Mouse (Mus musculus): ENCODE measurements around the gene Lrrk1. TPM values are rescaled to one million over a fixed set of nuclear protein-coding genes. Genes with fewer than 3 reads are reported as not detected.

Lrrk1 gene
- total and polyA plus RNA-seq, 2 experiments = 7.4 to 15.0 TPM

DNA sequence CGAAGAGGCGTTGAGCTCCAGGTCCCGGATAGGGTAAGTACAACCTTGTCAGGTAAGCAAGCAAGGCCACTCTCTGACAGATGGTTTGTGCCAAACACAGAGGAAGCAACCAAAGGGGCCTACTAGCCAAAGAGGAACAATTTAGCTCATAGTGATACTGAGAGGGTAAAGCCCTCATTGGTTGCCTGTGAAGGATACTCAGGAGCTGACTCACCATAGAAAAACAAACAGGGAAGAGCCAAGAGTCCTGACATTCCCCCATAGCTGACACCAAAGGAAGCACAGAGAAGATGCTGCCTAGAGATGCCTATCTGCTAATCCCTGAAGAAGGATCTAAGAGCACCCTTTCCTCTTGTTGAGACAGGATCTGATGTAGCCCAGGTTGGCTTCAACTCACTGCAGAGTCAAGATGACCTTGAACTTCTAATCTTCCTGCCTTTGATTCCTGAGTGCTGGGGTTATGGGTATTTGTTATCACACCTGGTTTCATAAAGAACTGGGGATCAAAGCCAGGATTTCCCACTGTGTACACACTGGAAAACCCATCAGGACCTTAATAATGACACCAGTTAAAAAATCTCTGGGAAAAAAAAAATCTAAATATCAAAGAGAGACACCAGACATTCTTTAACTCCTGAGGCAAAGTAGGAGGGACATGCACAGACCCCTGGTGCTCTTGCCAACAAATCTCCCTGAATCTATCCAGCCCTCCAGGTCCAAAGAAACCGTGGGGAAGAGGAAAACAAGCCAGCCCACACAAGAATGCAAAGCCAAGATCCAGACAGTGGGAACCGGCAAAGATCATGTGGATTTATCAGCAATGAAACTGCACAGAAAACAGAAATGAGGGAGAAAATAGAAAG lies 18.8 kb downstream of the Lrrk1 start:
- Histone ChIP-seq H3K36me3 (ENCODE audit: control insufficient read depth, insufficient read depth, low read length) (no peaks in the 10 kb centered on the region), H3K79me2 (ENCODE audit: control insufficient read depth, insufficient read depth, low read length) (no peaks in the 10 kb centered on the region), H3K27me3 (ENCODE audit: control insufficient read depth, insufficient read depth, low read length) (no peaks in the 10 kb centered on the region), H3K4me3 (ENCODE audit: insufficient read depth, low read depth, low read length) (no peak overlapping the region), H3K4me1 (ENCODE audit: control insufficient read depth, insufficient read depth, low read length) (peaks cover 5% of the 10 kb centered on the region), H3K9ac (ENCODE audit: low read depth, low read length) (no peak overlapping the region), H3K27ac (replicated peaks; ENCODE audit: insufficient read depth, low read depth, low read length) (no peak overlapping the region)
- peak; percentile 35 for DNase-seq (ENCODE audit: extremely low read depth, low read depth, low spot score)
- WGBS = 60% methylated on average over 5 of the region's 5 CpGs
- TF ChIP-seq POLR2A (IDR thresholded peaks at IDR 0.05; ENCODE audit: extremely low read depth, insufficient read depth, low read length) = no peak
- TF ChIP-seq CTCF (IDR thresholded peaks at IDR 0.05; ENCODE audit: low read depth, low read length) = no peak

DNA sequence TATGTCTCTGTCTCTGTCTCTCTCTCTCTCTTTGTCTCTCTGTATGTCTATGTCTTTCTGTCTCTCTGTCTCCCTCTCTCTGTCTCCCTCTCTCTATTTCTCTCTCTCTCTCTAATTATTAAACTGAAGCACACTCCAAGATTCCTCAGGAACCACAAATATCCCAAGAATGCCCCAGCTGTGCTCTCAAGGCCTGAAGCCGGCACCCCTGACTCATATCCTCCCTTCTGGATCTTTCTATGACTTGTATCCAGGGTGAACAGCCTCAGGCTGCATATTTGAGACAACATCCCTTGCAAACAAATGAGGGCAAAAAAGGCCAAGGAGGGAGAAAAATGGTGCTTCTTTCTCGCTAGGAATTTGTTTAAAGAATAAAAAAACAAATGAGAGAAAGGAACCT lies 22.2 kb downstream of the Lrrk1 start, which contains the start of gene Gm10974:
TSS of gene Gm10974 (plus strand) at position 2 of the 400 bp plus-strand sequence.
- TF ChIP-seq CTCF (IDR thresholded peaks at IDR 0.05; ENCODE audit: low read depth, low read length) (no peak), POLR2A (IDR thresholded peaks at IDR 0.05; ENCODE audit: extremely low read depth, insufficient read depth, low read length) (no peak)
- Histone ChIP-seq H3K4me3 (ENCODE audit: insufficient read depth, low read depth, low read length) (no peak within 1 kb of the TSS), H3K36me3 (ENCODE audit: control insufficient read depth, insufficient read depth, low read length) (no peaks in the 10 kb centered on the region), H3K27me3 (ENCODE audit: control insufficient read depth, insufficient read depth, low read length) (no peaks in the 10 kb centered on the region), H3K79me2 (ENCODE audit: control insufficient read depth, insufficient read depth, low read length) (no peaks in the 10 kb centered on the region), H3K27ac (replicated peaks; ENCODE audit: insufficient read depth, low read depth, low read length) (peak within 1 kb of the TSS; percentile 23), H3K9ac (ENCODE audit: low read depth, low read length) (no peak within 1 kb of the TSS), H3K4me1 (ENCODE audit: control insufficient read depth, insufficient read depth, low read length) (peaks cover 2% of the 10 kb centered on the region; the same call in 1 of the 2 replicates)
- WGBS = 78% methylated on average over 2 of the region's 2 CpGs
- peak; percentile 41 for DNase-seq (ENCODE audit: extremely low read depth, low read depth, low spot score)

DNA sequence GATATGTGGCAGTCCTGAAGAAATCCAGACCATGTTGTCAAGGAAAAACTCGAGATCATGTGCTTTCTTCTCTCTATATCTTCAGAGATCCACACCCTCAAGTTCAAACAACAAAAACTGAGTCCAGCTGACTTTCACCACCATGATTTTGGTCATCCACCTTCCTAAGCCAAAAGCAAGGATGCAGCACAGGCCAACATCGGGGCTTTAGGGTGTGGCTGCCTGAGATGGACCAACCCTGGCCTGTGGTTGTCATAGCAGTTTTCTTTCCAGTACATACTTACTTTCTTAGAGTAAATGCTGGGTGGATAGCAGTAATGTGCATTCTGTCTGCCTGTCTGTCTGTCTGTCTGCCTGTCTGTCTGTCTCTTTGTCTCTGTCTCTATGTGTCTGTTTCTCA lies 22.7 kb downstream of the Lrrk1 start:
- H3K9ac ChIP-seq (ENCODE audit: low read depth, low read length) = no peak overlapping the region
- H3K4me3 ChIP-seq (ENCODE audit: insufficient read depth, low read depth, low read length) = no peak overlapping the region
- H3K4me1 ChIP-seq (ENCODE audit: control insufficient read depth, insufficient read depth, low read length) = 0 out of 2 replicates have a peak, but pooled peaks cover 2% of the 10 kb centered on the region
- no peaks in the 10 kb centered on the region for H3K79me2 ChIP-seq (ENCODE audit: control insufficient read depth, insufficient read depth, low read length)
- TF ChIP-seq POLR2A (IDR thresholded peaks at IDR 0.05; ENCODE audit: extremely low read depth, insufficient read depth, low read length) = no peak
- no peak for TF ChIP-seq CTCF (IDR thresholded peaks at IDR 0.05; ENCODE audit: low read depth, low read length)
- H3K36me3 ChIP-seq (ENCODE audit: control insufficient read depth, insufficient read depth, low read length) = no peaks in the 10 kb centered on the region
- no peak for DNase-seq (ENCODE audit: extremely low read depth, low read depth, low spot score)
- no peaks in the 10 kb centered on the region for H3K27me3 ChIP-seq (ENCODE audit: control insufficient read depth, insufficient read depth, low read length)
- peak overlapping the region; percentile 23 for H3K27ac ChIP-seq (replicated peaks; ENCODE audit: insufficient read depth, low read depth, low read length)
- WGBS = 84% methylated on average over 2 of the region's 2 CpGs

DNA sequence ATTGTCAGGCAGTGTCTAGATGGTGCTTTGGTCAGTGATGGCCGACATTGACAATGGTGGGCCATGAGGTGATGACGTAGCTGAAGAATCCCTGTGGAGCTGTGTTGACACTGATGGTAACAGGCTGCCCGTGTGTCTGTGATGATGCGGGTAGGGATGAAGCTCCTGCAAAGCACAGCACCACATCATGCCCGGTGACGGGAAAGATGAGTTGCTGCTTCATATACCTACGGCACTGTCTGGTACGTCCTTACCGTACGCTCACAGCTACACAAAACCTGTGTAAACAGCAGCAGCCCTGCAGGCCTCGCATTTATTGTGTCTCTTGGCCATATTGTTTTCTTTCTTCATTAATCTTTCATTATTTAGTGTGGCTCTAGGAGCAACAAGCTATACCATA lies 23.7 kb downstream of the Lrrk1 start:
- no peak overlapping the region for H3K9ac ChIP-seq (ENCODE audit: low read depth, low read length)
- 0 out of 2 replicates have a peak, but pooled peaks cover 2% of the 10 kb centered on the region for H3K4me1 ChIP-seq (ENCODE audit: control insufficient read depth, insufficient read depth, low read length)
- WGBS = 98% methylated on average over 11 of the region's 11 CpGs
- H3K4me3 ChIP-seq (ENCODE audit: insufficient read depth, low read depth, low read length) = no peak overlapping the region
- no peak overlapping the region for H3K27ac ChIP-seq (replicated peaks; ENCODE audit: insufficient read depth, low read depth, low read length)
- no peaks in the 10 kb centered on the region for H3K27me3 ChIP-seq (ENCODE audit: control insufficient read depth, insufficient read depth, low read length)
- H3K79me2 ChIP-seq (ENCODE audit: control insufficient read depth, insufficient read depth, low read length) = no peaks in the 10 kb centered on the region
- no peak for TF ChIP-seq CTCF (IDR thresholded peaks at IDR 0.05; ENCODE audit: low read depth, low read length)
- no peak for TF ChIP-seq POLR2A (IDR thresholded peaks at IDR 0.05; ENCODE audit: extremely low read depth, insufficient read depth, low read length)
- no peaks in the 10 kb centered on the region; the same call in 1 of the 2 replicates for H3K36me3 ChIP-seq (ENCODE audit: control insufficient read depth, insufficient read depth, low read length)
- DNase-seq (ENCODE audit: extremely low read depth, low read depth, low spot score) = no peak

DNA sequence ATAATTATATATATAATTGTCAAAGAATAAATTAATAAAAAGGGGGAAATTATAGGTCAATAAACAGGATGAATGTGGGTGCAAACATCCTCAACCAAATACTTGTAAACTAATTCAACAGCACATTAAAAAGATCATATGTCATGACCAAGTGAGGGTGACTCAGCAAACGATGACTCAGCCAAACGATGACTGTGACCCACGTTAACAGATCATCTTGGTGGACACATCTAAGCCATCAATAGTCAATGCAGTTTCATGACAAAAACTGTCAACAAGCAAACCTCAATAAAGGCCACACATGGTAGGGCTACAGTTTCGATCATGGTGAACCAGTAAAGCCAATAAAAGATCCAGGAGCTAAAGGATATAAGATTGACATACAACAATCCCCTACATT lies 29.1 kb downstream of the Lrrk1 start:
- Histone ChIP-seq H3K79me2 (ENCODE audit: control insufficient read depth, insufficient read depth, low read length) (no peaks in the 10 kb centered on the region; the same call in 1 of the 2 replicates), H3K27me3 (ENCODE audit: control insufficient read depth, insufficient read depth, low read length) (no peaks in the 10 kb centered on the region), H3K4me1 (ENCODE audit: control insufficient read depth, insufficient read depth, low read length) (no peaks in the 10 kb centered on the region), H3K4me3 (ENCODE audit: insufficient read depth, low read depth, low read length) (no peak overlapping the region), H3K27ac (replicated peaks; ENCODE audit: insufficient read depth, low read depth, low read length) (no peak overlapping the region), H3K9ac (ENCODE audit: low read depth, low read length) (no peak overlapping the region), H3K36me3 (ENCODE audit: control insufficient read depth, insufficient read depth, low read length) (no peaks in the 10 kb centered on the region; the same call in 1 of the 2 replicates)
- TF ChIP-seq POLR2A (IDR thresholded peaks at IDR 0.05; ENCODE audit: extremely low read depth, insufficient read depth, low read length) (no peak), CTCF (IDR thresholded peaks at IDR 0.05; ENCODE audit: low read depth, low read length) (no peak)
- WGBS = 81% methylated on average over 4 of the region's 4 CpGs
- no peak for DNase-seq (ENCODE audit: extremely low read depth, low read depth, low spot score)

DNA sequence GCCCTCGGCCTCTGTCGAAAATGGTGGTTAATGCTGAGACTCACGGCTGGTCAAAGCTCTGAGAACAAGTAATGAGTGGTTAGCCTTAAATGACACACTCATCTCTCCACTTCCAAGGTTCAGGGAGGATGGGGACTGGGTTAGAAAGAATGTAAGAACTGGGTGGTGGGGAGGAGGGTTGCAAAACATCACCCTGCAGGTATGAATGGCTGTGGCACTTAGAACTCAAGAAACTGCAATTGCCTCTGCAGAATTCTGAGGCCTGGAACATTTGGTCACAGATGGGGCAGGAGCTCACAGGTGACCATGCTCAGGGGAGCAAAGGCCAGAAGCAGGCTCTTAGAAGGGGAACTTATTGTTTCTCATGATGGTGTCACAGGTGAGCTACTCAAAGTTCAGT lies 29.7 kb downstream of the Lrrk1 start:
- no peak for DNase-seq (ENCODE audit: extremely low read depth, low read depth, low spot score)
- no peaks in the 10 kb centered on the region for H3K27me3 ChIP-seq (ENCODE audit: control insufficient read depth, insufficient read depth, low read length)
- no peak overlapping the region for H3K9ac ChIP-seq (ENCODE audit: low read depth, low read length)
- no peak overlapping the region for H3K4me3 ChIP-seq (ENCODE audit: insufficient read depth, low read depth, low read length)
- 94% methylated on average over 3 of the region's 3 CpGs for WGBS
- H3K4me1 ChIP-seq (ENCODE audit: control insufficient read depth, insufficient read depth, low read length) = no peaks in the 10 kb centered on the region
- no peaks in the 10 kb centered on the region; the same call in 1 of the 2 replicates for H3K79me2 ChIP-seq (ENCODE audit: control insufficient read depth, insufficient read depth, low read length)
- TF ChIP-seq CTCF (IDR thresholded peaks at IDR 0.05; ENCODE audit: low read depth, low read length) (no peak), POLR2A (IDR thresholded peaks at IDR 0.05; ENCODE audit: extremely low read depth, insufficient read depth, low read length) (no peak)
- no peak overlapping the region for H3K27ac ChIP-seq (replicated peaks; ENCODE audit: insufficient read depth, low read depth, low read length)
- no peaks in the 10 kb centered on the region; the same call in 1 of the 2 replicates for H3K36me3 ChIP-seq (ENCODE audit: control insufficient read depth, insufficient read depth, low read length)
